Mouse (Mus musculus) embryonic facial prominence, embryonic 14.5 days (tissue): ENCODE data around the gene Fam168a. TPM values are rescaled to one million over a fixed set of nuclear protein-coding genes. Genes with fewer than 3 reads are reported as not detected.
A peak's percentile ranks its signal among the peaks of the same experiment; 100 is the strongest.

Experiments
- ATAC-seq: fragments of 200-750 bp; cut with Nextera tagmentation; 2 replicates; pipeline ENCODE4 v1.8.0; 2017; ENCODE audit warnings: low read depth, moderate number of reproducible peaks, moderate TSS enrichment
- DNase-seq: peaks from one replicate; pipeline ENCODE4 v3.0.0-alpha.2; 2015; ENCODE audit warnings: low spot score
- H3K27ac ChIP-seq: fragments of 300-500 bp; sonication (generic); replicated peaks from 2 replicates; pipeline ENCODE4 v1.5.1; 2014; ENCODE audit warnings: low read depth, mild to moderate bottlenecking, low read length, moderate library complexity
- H3K27me3 ChIP-seq: fragments of 300-500 bp; sonication (generic); replicated peaks from 2 replicates; pipeline ENCODE4 v1.6.1; 2014; ENCODE audit warnings: low read length; ENCODE audit not compliant: control insufficient read depth, insufficient read depth
- H3K36me3 ChIP-seq: fragments of 300-500 bp; sonication (generic); 2 replicates; pipeline ENCODE4 v1.6.1; 2014; ENCODE audit warnings: low read length, mixed read lengths; ENCODE audit not compliant: control insufficient read depth, insufficient read depth
- H3K4me1 ChIP-seq: fragments of 300-500 bp; sonication (generic); 2 replicates; pipeline ENCODE4 v1.6.1; 2014; ENCODE audit warnings: antibody characterized with exemption, low read length; ENCODE audit not compliant: control insufficient read depth, insufficient read depth
- H3K4me2 ChIP-seq: fragments of 300-500 bp; sonication (generic); 2 replicates; pipeline ENCODE4 v1.6.1; 2014; ENCODE audit warnings: low read depth, mild to moderate bottlenecking, low read length, moderate library complexity, mixed read lengths
- H3K4me3 ChIP-seq: fragments of 300-500 bp; sonication (generic); 2 replicates; pipeline ENCODE4 v1.5.1; 2014; ENCODE audit warnings: low read depth, mild to moderate bottlenecking, low read length
- H3K9ac ChIP-seq: fragments of 300-500 bp; sonication (generic); 2 replicates; pipeline ENCODE4 v1.6.1; 2014; ENCODE audit warnings: low read depth, mild to moderate bottlenecking, low read length, moderate library complexity, mixed read lengths
- H3K9me3 ChIP-seq: fragments of 300-500 bp; sonication (generic); 2 replicates; pipeline ENCODE4 v1.6.1; 2016; ENCODE audit warnings: low read length; ENCODE audit not compliant: control insufficient read depth
- WGBS: fragments of 180-500 bp; shearing (Covaris S2); extraction: QIAGEN DNeasy Blood & Tissue Kit; methylation state at CpG from one replicate; pipeline ENCODE4 v1.1.7; 2014; 5-methylcytosine and 5-hydroxymethylcytosine counted together
- polyA plus RNA-seq: library from polyadenylated mRNA; unstranded; fragments of >200 nt; fragmentation: Nextera tagmentation; extraction: Ambion mirVana; gene quantifications from 2 replicates; pipeline ENCODE4 v1.2.1, GENCODE M21; 2014

Fam168a gene
- polyA plus RNA-seq: 42.3 and 44.6 TPM in 2 replicates

DNA sequence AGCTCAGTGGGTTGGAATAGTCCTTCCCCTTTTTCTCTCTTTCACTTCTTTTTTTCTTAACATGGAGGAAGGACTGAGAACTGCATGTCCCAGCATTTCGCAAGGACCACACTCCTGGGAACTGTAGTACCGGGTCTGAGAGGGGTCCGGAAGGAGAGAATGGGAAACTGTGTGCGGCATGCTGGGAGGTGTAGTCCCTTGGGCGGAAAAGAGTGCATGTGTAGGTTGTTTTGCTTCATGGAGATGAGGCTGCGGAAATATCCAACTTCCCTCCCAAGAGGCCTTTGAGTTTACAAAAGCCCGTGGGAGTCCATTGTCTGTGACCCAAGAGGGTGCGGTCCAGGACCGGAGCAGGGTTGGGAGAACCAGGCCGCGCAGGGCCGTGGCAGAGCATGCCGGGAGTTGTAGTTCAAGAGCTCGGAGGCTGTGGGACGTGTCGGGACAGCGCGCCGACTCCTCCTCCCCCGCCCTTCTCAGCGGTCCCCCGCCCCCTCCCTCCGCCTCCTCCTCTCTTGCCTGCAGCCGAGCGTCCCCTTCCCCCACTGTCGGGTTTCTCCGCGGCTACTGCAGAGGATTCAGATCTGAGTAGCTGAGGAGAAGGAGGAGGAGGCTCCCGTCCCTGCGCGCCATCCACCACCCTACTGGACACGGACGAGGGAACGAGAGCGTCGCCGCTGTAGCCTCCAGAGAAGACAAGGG, at the start of gene Fam168a:
Gene Fam168a, plus strand, starts transcription at position 493 of the 699 bp plus-strand sequence.
- no peaks in the 10 kb centered on the region for H3K27me3 ChIP-seq
- H3K27ac ChIP-seq: peak within 1 kb of the TSS; percentile 96
- WGBS: 0% methylated on average over 16 of the region's 37 CpGs
- DNase-seq: peak; percentile 98
- peak; percentile 98 for ATAC-seq
- H3K4me2 ChIP-seq: peak within 1 kb of the TSS; percentile 87
- peaks cover 15% of the 10 kb centered on the region for H3K4me1 ChIP-seq
- no peaks in the 10 kb centered on the region for H3K9me3 ChIP-seq
- H3K9ac ChIP-seq: peak within 1 kb of the TSS; percentile 84
- no peaks in the 10 kb centered on the region for H3K36me3 ChIP-seq
- H3K4me3 ChIP-seq: peak within 1 kb of the TSS; percentile 74

- no peaks in the 10 kb centered on the region for H3K27me3 ChIP-seq
- no peak overlapping the region for H3K9ac ChIP-seq
- no peak overlapping the region for H3K27ac ChIP-seq
- H3K4me1 ChIP-seq: 0 out of 2 replicates have a peak, but pooled peaks cover 5% of the 10 kb centered on the region
- ATAC-seq (no peak), DNase-seq (no peak)
- 32% methylated on average over 5 of the region's 5 CpGs for WGBS
- no peak overlapping the region for H3K4me3 ChIP-seq
- no peaks in the 10 kb centered on the region for H3K9me3 ChIP-seq
- H3K36me3 ChIP-seq: no peaks in the 10 kb centered on the region
- no peak overlapping the region for H3K4me2 ChIP-seq
These were observed 49.7 kb upstream of the Fam168a start for GRCm38 (mm10) chr7:100656739-100657138.

DNA sequence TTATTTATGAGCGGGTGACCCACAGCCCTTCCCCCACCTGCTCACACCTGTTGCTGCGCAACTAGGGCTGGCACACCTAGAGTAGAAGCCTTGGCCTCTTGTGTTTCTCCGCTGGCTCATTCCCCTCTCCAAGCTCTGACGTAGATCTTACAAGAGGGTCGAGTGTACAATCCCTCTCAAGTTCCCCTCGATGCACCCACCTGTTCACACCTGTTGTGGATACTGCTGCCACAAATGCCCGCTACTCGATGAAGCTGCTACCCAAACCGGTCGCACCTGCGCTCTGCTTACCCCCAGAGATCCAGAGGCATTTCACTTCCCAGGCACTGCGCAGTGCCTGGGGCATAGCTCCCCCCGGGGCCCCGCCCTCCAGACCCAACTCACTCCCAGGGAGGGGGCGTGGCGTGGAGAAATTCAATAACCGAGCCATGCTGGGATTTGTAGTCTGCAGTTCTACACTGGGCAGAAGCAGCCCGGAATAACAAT, 48.3 kb upstream of the Fam168a start:
- peak overlapping the region; percentile 44 for H3K4me2 ChIP-seq
- WGBS: 25% methylated on average over 18 of the region's 18 CpGs
- peak overlapping the region; percentile 25; the same call in 1 of the 2 replicates for H3K9ac ChIP-seq
- H3K4me3 ChIP-seq: no peak overlapping the region
- H3K9me3 ChIP-seq: no peaks in the 10 kb centered on the region
- H3K36me3 ChIP-seq: no peaks in the 10 kb centered on the region
- peak; percentile 72 for DNase-seq
- H3K4me1 ChIP-seq: peaks cover 9% of the 10 kb centered on the region; the same call in 1 of the 2 replicates
- no peaks in the 10 kb centered on the region for H3K27me3 ChIP-seq
- ATAC-seq: peak; percentile 71; the same call in 1 of the 2 replicates
- no peak overlapping the region for H3K27ac ChIP-seq

DNA sequence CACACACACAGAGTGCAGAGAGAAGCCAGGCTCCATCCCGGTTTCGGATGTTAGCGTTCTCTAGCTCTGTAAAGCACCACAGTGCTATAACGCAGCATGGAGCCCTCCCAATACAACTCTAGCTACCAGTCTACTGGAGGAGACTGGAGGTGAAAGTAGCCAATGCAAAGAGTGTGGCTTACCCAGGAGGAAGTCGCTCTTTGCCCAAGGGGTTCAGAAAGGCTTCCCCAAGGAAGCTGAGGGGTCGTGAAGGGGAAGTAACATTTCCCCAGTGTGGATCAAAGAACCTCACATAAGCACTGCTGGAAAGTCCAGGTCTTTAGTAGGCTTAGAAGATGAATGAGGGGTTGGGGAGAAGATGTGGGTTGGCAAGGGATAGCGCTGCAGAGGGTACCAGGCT, 45.2 kb upstream of the Fam168a start:
- no peak for ATAC-seq
- H3K9ac ChIP-seq: no peak overlapping the region
- DNase-seq: no peak
- 87% methylated on average over 7 of the region's 7 CpGs for WGBS
- no peak overlapping the region for H3K4me2 ChIP-seq
- no peak overlapping the region for H3K4me3 ChIP-seq
- H3K4me1 ChIP-seq: peaks cover 10% of the 10 kb centered on the region; the same call in 1 of the 2 replicates
- no peaks in the 10 kb centered on the region for H3K36me3 ChIP-seq
- no peaks in the 10 kb centered on the region for H3K9me3 ChIP-seq
- no peaks in the 10 kb centered on the region for H3K27me3 ChIP-seq
- no peak overlapping the region for H3K27ac ChIP-seq

GRCm38 (mm10) chr7:100662231-100662630, 44.2 kb upstream of the Fam168a start, which contains the start of gene Plekhb1:
Gene Plekhb1 (minus strand): TSS chr7:100662414.
- DNase-seq (no peak), ATAC-seq (no peak)
- H3K4me2 ChIP-seq: peak within 1 kb of the TSS; percentile 39
- H3K27me3 ChIP-seq: no peaks in the 10 kb centered on the region
- H3K9me3 ChIP-seq: no peaks in the 10 kb centered on the region
- 70% methylated on average over 8 of the region's 8 CpGs for WGBS
- no peaks in the 10 kb centered on the region for H3K36me3 ChIP-seq
- H3K4me3 ChIP-seq: no peak within 1 kb of the TSS
- peaks cover 5% of the 10 kb centered on the region; the same call in 1 of the 2 replicates for H3K4me1 ChIP-seq
- 0 out of 2 replicates have a peak within 1 kb of the TSS, but pooled peaks have one; percentile 20 for H3K9ac ChIP-seq
- H3K27ac ChIP-seq: peak within 1 kb of the TSS; percentile 40; the same call in 1 of the 2 replicates

DNA sequence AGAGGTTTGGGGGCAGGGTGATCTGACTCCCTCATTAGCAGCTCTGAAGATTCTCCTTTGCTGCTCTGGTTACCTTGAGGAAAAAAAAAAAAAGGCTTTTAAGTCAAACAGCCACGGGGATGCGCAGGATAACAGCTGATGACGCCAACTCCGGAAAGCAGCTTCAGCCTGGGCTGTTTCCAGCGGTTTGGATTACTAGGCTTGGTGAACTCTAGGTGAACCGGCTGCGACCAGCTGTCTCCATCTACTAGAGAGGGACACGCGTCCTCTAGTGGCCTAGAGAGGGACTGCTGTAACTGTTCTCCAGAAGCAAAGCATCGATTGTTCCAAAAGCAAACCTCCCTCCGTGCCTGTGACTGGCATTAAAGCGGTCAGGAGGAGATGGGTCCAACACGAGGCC, 43.2 kb upstream of the Fam168a start:
- 0 out of 2 replicates have a peak overlapping the region, but pooled peaks have one; percentile 27 for H3K9ac ChIP-seq
- H3K4me1 ChIP-seq: peaks cover 5% of the 10 kb centered on the region; the same call in 1 of the 2 replicates
- no peaks in the 10 kb centered on the region for H3K27me3 ChIP-seq
- H3K9me3 ChIP-seq: no peaks in the 10 kb centered on the region
- H3K27ac ChIP-seq: peak overlapping the region; percentile 40; the same call in 1 of the 2 replicates
- peak overlapping the region; percentile 39 for H3K4me2 ChIP-seq
- no peak overlapping the region for H3K4me3 ChIP-seq
- DNase-seq (peak; percentile 98), ATAC-seq (peak; percentile 95)
- H3K36me3 ChIP-seq: no peaks in the 10 kb centered on the region
- 2% methylated on average over 13 of the region's 13 CpGs for WGBS

- H3K36me3 ChIP-seq: no peaks in the 10 kb centered on the region
- 0 out of 2 replicates have a peak overlapping the region, but pooled peaks have one; percentile 27 for H3K9ac ChIP-seq
- 68% methylated on average over 11 of the region's 11 CpGs for WGBS
- H3K4me1 ChIP-seq: peaks cover 5% of the 10 kb centered on the region; the same call in 1 of the 2 replicates
- 0 out of 2 replicates have a peak, but pooled peaks have one; percentile 5 for ATAC-seq
- no peak overlapping the region for H3K4me3 ChIP-seq
- no peak overlapping the region for H3K27ac ChIP-seq
- peak overlapping the region; percentile 39; the same call in 1 of the 2 replicates for H3K4me2 ChIP-seq
- DNase-seq: no peak
- H3K27me3 ChIP-seq: no peaks in the 10 kb centered on the region
- H3K9me3 ChIP-seq: no peaks in the 10 kb centered on the region
These were observed 42.6 kb upstream of the Fam168a start for GRCm38 (mm10) chr7:100663729-100664304.

DNA sequence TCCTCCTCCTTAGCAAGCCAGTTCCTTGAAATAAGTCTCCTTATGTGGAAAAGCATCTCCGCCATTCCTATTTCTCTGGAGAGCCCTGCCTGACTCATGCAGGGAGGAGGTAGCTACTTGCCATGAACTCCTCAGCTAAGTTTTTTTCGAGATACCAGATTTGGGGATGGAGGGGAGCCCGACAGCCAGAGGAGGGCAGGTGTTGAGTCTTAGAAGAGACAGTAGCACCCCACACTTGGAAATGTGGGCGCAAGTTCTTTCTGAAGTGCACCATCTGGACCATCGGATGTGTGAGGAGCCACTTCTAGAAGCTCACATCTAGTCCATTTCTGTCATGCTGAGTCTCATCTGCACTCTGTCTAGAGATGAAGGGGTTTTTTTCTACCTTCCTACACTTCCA, 35.8 kb upstream of the Fam168a start:
- 88% methylated on average over 5 of the region's 5 CpGs for WGBS
- no peak overlapping the region for H3K27ac ChIP-seq
- ATAC-seq: no peak

More for the DNA sequence above, 35.8 kb upstream of the Fam168a start:
- no peak overlapping the region for H3K4me3 ChIP-seq
- no peak for DNase-seq
- no peak overlapping the region for H3K4me2 ChIP-seq
- no peaks in the 10 kb centered on the region for H3K36me3 ChIP-seq
- no peak overlapping the region for H3K9ac ChIP-seq
- no peaks in the 10 kb centered on the region for H3K4me1 ChIP-seq
- H3K27me3 ChIP-seq: no peaks in the 10 kb centered on the region
- no peaks in the 10 kb centered on the region for H3K9me3 ChIP-seq
